Mouse (Mus musculus): ENCODE measurements around the gene Tgfbr3. TPM values are rescaled to one million over a fixed set of nuclear protein-coding genes. Genes with fewer than 3 reads are reported as not detected.

Gene Tgfbr3
- polyA plus RNA-seq, 1 experiment = not detected

GRCm38 (mm10) chr5:107195751-107196395, 93.6 kb downstream of the Tgfbr3 start:
- H3K4me3 ChIP-seq (ENCODE audit: insufficient read depth, low read depth, low read length) = no peak overlapping the region
- WGBS = 73% methylated on average over 12 of the region's 12 CpGs
- peaks cover 2% of the 10 kb centered on the region; the same call in 1 of the 2 replicates for H3K4me1 ChIP-seq (ENCODE audit: control insufficient read depth, insufficient read depth, low read length)
- TF ChIP-seq CTCF (IDR thresholded peaks at IDR 0.05; ENCODE audit: insufficient read depth, low read depth, low read length) = no peak
- no peak for TF ChIP-seq POLR2A (IDR thresholded peaks at IDR 0.05; ENCODE audit: insufficient read depth, low read depth, low read length)
- H3K27ac ChIP-seq (ENCODE audit: insufficient read depth, low read depth, low read length) = no peak overlapping the region

DNA sequence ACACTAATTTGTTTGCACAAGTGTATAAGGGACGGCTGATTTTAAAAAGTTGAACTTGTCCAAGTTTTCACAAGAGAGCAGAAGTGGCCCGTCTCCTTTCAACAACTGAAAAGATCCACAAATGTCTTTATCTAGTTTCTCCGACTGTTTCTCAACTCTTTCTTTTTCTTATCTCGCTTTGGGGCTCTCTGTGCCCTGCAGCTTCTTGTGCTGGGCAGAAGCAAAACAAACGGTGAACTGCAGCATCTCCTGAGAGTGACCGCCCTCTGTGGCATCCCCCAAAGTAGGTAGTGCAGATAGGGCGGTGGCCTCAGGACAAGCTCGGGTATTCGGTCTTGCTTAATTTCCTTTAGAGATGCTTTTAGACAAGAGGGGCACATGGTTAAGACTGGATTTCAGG, 96.3 kb downstream of the Tgfbr3 start:
- no peak for TF ChIP-seq POLR2A (IDR thresholded peaks at IDR 0.05; ENCODE audit: insufficient read depth, low read depth, low read length)
- no peak for TF ChIP-seq CTCF (IDR thresholded peaks at IDR 0.05; ENCODE audit: insufficient read depth, low read depth, low read length)
- 94% methylated on average over 9 of the region's 9 CpGs for WGBS
- H3K27ac ChIP-seq (ENCODE audit: insufficient read depth, low read depth, low read length) = no peak overlapping the region
- H3K4me3 ChIP-seq (ENCODE audit: insufficient read depth, low read depth, low read length) = no peak overlapping the region
- peaks cover 2% of the 10 kb centered on the region; the same call in 1 of the 2 replicates for H3K4me1 ChIP-seq (ENCODE audit: control insufficient read depth, insufficient read depth, low read length)

GRCm38 (mm10) chr5:107192372-107192771, 97.1 kb downstream of the Tgfbr3 start:
- H3K27ac ChIP-seq (ENCODE audit: insufficient read depth, low read depth, low read length) = no peak overlapping the region
- no peak overlapping the region for H3K4me3 ChIP-seq (ENCODE audit: insufficient read depth, low read depth, low read length)
- TF ChIP-seq POLR2A (IDR thresholded peaks at IDR 0.05; ENCODE audit: insufficient read depth, low read depth, low read length) (no peak), CTCF (IDR thresholded peaks at IDR 0.05; ENCODE audit: insufficient read depth, low read depth, low read length) (no peak)
- H3K4me1 ChIP-seq (ENCODE audit: control insufficient read depth, insufficient read depth, low read length) = peaks cover 2% of the 10 kb centered on the region; the same call in 1 of the 2 replicates
- 86% methylated on average over 7 of the region's 7 CpGs for WGBS

DNA sequence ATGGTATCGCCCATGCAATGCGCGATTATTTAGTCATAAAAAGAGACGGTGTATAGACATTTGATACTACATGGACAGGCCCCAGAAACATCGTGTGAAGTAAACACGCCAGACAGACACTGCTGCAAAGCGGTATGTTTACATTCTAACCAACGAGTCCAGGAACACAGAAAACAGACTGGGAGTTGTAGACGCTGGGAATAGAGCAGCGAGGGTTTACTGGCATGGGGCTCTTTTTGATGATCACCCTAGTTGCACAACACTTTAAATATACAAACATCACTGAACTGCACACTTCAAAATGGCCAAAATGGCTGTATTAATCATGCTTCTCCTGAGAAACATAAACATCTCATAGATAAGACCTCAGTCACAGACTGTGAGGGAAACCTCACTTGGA, 100.9 kb downstream of the Tgfbr3 start:
- Histone ChIP-seq H3K4me1 (ENCODE audit: control insufficient read depth, insufficient read depth, low read length) (peaks cover 2% of the 10 kb centered on the region; the same call in 1 of the 2 replicates), H3K4me3 (ENCODE audit: insufficient read depth, low read depth, low read length) (no peak overlapping the region), H3K27ac (ENCODE audit: insufficient read depth, low read depth, low read length) (no peak overlapping the region)
- TF ChIP-seq CTCF (IDR thresholded peaks at IDR 0.05; ENCODE audit: insufficient read depth, low read depth, low read length) (no peak), POLR2A (IDR thresholded peaks at IDR 0.05; ENCODE audit: insufficient read depth, low read depth, low read length) (no peak)
- 86% methylated on average over 10 of the region's 10 CpGs for WGBS

DNA sequence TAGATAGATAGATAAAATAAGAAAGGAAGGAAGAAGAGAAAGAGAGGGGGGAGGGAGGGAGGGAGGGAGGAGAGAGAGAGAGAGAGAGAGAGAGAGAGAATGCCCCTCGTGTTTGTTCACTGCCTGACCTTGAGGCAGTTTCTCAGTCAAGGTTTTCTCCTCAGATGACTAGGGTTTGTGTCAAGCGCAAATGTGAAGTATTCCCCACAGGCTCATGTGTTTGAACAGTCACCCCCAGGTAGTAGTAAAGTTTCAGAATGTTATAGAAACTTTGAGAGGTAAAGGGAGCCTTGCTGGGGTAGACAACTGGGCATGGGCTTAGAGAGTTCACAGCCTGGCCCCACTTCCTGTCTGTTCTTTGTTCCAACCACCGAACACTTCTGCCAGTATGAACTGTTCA, 103.2 kb downstream of the Tgfbr3 start:
- Histone ChIP-seq H3K4me1 (ENCODE audit: control insufficient read depth, insufficient read depth, low read length) (no peaks in the 10 kb centered on the region), H3K27ac (ENCODE audit: insufficient read depth, low read depth, low read length) (no peak overlapping the region), H3K4me3 (ENCODE audit: insufficient read depth, low read depth, low read length) (no peak overlapping the region)
- 87% methylated on average over 3 of the region's 3 CpGs for WGBS
- TF ChIP-seq CTCF (IDR thresholded peaks at IDR 0.05; ENCODE audit: insufficient read depth, low read depth, low read length) (no peak), POLR2A (IDR thresholded peaks at IDR 0.05; ENCODE audit: insufficient read depth, low read depth, low read length) (no peak)

GRCm38 (mm10) chr5:107184158-107184883, 105.1 kb downstream of the Tgfbr3 start:
- 93% methylated on average over 8 of the region's 8 CpGs for WGBS
- TF ChIP-seq CTCF (IDR thresholded peaks at IDR 0.05; ENCODE audit: insufficient read depth, low read depth, low read length) (no peak), POLR2A (IDR thresholded peaks at IDR 0.05; ENCODE audit: insufficient read depth, low read depth, low read length) (no peak)
- H3K27ac ChIP-seq (ENCODE audit: insufficient read depth, low read depth, low read length) = no peak overlapping the region
- H3K4me3 ChIP-seq (ENCODE audit: insufficient read depth, low read depth, low read length) = no peak overlapping the region
- H3K4me1 ChIP-seq (ENCODE audit: control insufficient read depth, insufficient read depth, low read length) = no peaks in the 10 kb centered on the region

DNA sequence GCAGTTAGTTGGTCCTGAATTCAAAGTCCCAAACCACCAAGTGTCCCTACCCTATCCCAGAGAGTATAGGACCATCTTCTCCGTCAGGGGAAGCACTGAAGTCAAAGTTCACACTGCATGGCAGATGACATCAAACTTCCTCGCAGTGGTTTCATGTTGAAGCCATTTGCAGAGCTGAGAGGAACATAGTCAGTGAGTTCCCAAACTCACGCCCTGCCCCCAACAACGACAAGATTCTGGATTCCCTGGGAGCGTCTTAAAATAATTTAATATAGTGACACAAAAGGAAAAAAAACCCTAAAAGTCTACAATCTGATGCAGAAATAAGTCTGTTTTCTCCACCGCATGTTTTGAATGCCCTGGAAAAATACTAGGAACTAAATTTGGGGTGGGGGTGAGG, 105.9 kb downstream of the Tgfbr3 start:
- Histone ChIP-seq H3K4me1 (ENCODE audit: control insufficient read depth, insufficient read depth, low read length) (no peaks in the 10 kb centered on the region), H3K27ac (ENCODE audit: insufficient read depth, low read depth, low read length) (no peak overlapping the region), H3K4me3 (ENCODE audit: insufficient read depth, low read depth, low read length) (no peak overlapping the region)
- WGBS = 81% methylated on average over 6 of the region's 6 CpGs
- TF ChIP-seq POLR2A (IDR thresholded peaks at IDR 0.05; ENCODE audit: insufficient read depth, low read depth, low read length) (no peak), CTCF (IDR thresholded peaks at IDR 0.05; ENCODE audit: insufficient read depth, low read depth, low read length) (no peak)

GRCm38 (mm10) chr5:107182721-107183120, 106.7 kb downstream of the Tgfbr3 start:
- Histone ChIP-seq H3K4me3 (ENCODE audit: insufficient read depth, low read depth, low read length) (no peak overlapping the region), H3K27ac (ENCODE audit: insufficient read depth, low read depth, low read length) (no peak overlapping the region), H3K4me1 (ENCODE audit: control insufficient read depth, insufficient read depth, low read length) (no peaks in the 10 kb centered on the region)
- TF ChIP-seq CTCF (IDR thresholded peaks at IDR 0.05; ENCODE audit: insufficient read depth, low read depth, low read length) = no peak
- no peak for TF ChIP-seq POLR2A (IDR thresholded peaks at IDR 0.05; ENCODE audit: insufficient read depth, low read depth, low read length)
- WGBS = 92% methylated on average over 7 of the region's 7 CpGs

GRCm38 (mm10) chr5:107181820-107182219, 107.6 kb downstream of the Tgfbr3 start:
- H3K27ac ChIP-seq (ENCODE audit: insufficient read depth, low read depth, low read length) = no peak overlapping the region
- no peaks in the 10 kb centered on the region for H3K4me1 ChIP-seq (ENCODE audit: control insufficient read depth, insufficient read depth, low read length)
- TF ChIP-seq CTCF (IDR thresholded peaks at IDR 0.05; ENCODE audit: insufficient read depth, low read depth, low read length) (no peak), POLR2A (IDR thresholded peaks at IDR 0.05; ENCODE audit: insufficient read depth, low read depth, low read length) (no peak)
- 95% methylated on average over 4 of the region's 4 CpGs for WGBS
- H3K4me3 ChIP-seq (ENCODE audit: insufficient read depth, low read depth, low read length) = no peak overlapping the region

All from olfactory bulb, adult 2 months (tissue).